Mouse (Mus musculus) midbrain, embryonic 14.5 days (tissue): Measurements from ENCODE around the gene Snx18. TPM values are rescaled to one million over a fixed set of nuclear protein-coding genes. Genes with fewer than 3 reads are reported as not detected.

Source experiments
- ATAC-seq: fragments of 200-750 bp; cut with Nextera tagmentation; 2 replicates; pipeline ENCODE4 v1.8.0; 2017; ENCODE audit warnings: moderate number of reproducible peaks, moderate library complexity; ENCODE audit not compliant: low FRiP score, low TSS enrichment
- DNase-seq: peaks from one replicate; pipeline ENCODE4 v3.0.0-alpha.2; 2015
- H3K27ac ChIP-seq: fragments of 300-500 bp; sonication (generic); replicated peaks from 2 replicates; pipeline ENCODE4 v1.5.1; 2014; ENCODE audit warnings: mild to moderate bottlenecking, low read depth, low read length, moderate library complexity
- H3K27me3 ChIP-seq: fragments of 300-500 bp; sonication (generic); 2 replicates; pipeline ENCODE4 v1.6.1; 2014; ENCODE audit warnings: low read length, control low read depth, mixed read lengths; ENCODE audit not compliant: control insufficient read depth, insufficient read depth
- H3K36me3 ChIP-seq: fragments of 300-500 bp; sonication (generic); 2 replicates; pipeline ENCODE4 v1.6.1; 2014; ENCODE audit warnings: low read length, control low read depth; ENCODE audit not compliant: control insufficient read depth, insufficient read depth
- H3K4me1 ChIP-seq: fragments of 300-500 bp; sonication (generic); 2 replicates; pipeline ENCODE4 v1.6.1; 2014; ENCODE audit warnings: mild to moderate bottlenecking, antibody characterized with exemption, low read length, control low read depth; ENCODE audit not compliant: control insufficient read depth, insufficient read depth
- H3K4me2 ChIP-seq: fragments of 300-500 bp; sonication (generic); 2 replicates; pipeline ENCODE4 v1.6.1; 2014; ENCODE audit warnings: mild to moderate bottlenecking, low read length, moderate library complexity
- H3K4me3 ChIP-seq: fragments of 300-500 bp; sonication (generic); replicated peaks from 2 replicates; pipeline ENCODE4 v1.5.1; 2014; ENCODE audit warnings: low read depth, low read length
- H3K9ac ChIP-seq: fragments of 300-500 bp; sonication (generic); replicated peaks from 2 replicates; pipeline ENCODE4 v1.6.1; 2014; ENCODE audit warnings: mild to moderate bottlenecking, low read length, moderate library complexity
- H3K9me3 ChIP-seq: fragments of 300-500 bp; sonication (generic); 2 replicates; pipeline ENCODE4 v1.6.1; 2016; ENCODE audit warnings: low read length, control low read depth, mixed read lengths; ENCODE audit not compliant: control insufficient read depth
- WGBS: fragments of 180-500 bp; shearing (Covaris S2); extraction: QIAGEN DNeasy Blood & Tissue Kit; methylation state at CpG from one replicate; pipeline ENCODE4 v1.1.7; 2014; 5-methylcytosine and 5-hydroxymethylcytosine counted together
- polyA plus RNA-seq: library from polyadenylated mRNA; unstranded; fragments of >200 nt; fragmentation: Nextera tagmentation; extraction: Ambion mirVana; gene quantifications from 2 replicates; pipeline ENCODE4 v1.2.1, GENCODE M21; 2014

Gene Snx18
- polyA plus RNA-seq, 1 experiment from 2014 or later, result 13.2 TPM

DNA sequence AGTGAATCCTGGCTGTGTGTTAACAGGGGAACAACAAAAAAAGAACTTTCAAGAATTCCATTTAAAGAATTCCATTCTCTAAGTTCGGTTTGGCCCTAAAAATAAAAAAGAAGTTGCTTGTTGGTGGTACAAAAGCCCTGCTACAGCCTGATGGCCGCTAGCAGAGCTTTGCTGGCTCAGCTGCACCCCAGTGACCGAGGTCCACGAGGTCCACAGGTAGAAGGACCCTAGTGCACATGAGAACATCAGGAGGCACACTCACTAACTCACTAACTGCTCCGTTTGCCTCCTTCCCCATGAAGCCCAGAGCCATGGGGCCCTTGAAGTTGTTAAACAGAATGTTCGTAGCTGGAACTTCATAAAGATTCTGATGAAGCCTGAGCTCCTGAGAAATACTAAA, 14.0 kb downstream of the Snx18 start:
- Histone ChIP-seq H3K9ac (no peak overlapping the region), H3K4me1 (no peaks in the 10 kb centered on the region), H3K27ac (no peak overlapping the region), H3K4me3 (no peak overlapping the region), H3K36me3 (no peaks in the 10 kb centered on the region), H3K27me3 (no peaks in the 10 kb centered on the region), H3K4me2 (no peak overlapping the region), H3K9me3 (no peaks in the 10 kb centered on the region)
- WGBS, result 75% methylated on average over 6 of the region's 6 CpGs
- DNase-seq (no peak), ATAC-seq (no peak)

DNA sequence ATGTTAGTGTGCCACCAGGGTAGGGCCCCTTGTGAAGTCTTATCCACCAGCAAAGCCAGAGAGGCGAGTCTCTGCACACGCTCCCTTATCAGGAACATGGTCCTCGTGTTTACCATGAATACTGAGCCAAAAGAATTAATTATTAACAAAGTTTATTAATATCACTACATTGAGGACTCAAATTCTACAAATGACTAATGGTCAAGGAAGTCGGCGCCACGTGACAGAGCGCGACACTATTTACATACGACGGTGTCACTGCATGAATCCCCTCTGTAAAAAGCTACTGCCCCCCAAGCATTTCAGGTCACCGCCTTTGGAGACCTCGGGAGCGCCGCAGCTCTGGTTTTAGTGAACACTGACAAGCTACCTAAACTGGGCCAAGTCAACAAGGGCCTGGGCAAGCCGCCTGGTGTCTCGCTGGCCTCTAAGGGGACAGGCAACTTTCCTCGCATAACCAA, 15.5 kb downstream of the Snx18 start:
- H3K36me3 ChIP-seq, result no peaks in the 10 kb centered on the region
- DNase-seq (no peak), ATAC-seq (no peak)
- H3K9ac ChIP-seq, result no peak overlapping the region
- no peaks in the 10 kb centered on the region for H3K4me1 ChIP-seq
- 88% methylated on average over 17 of the region's 17 CpGs for WGBS
- no peaks in the 10 kb centered on the region for H3K27me3 ChIP-seq
- H3K4me3 ChIP-seq, result no peak overlapping the region
- H3K4me2 ChIP-seq, result no peak overlapping the region
- no peak overlapping the region for H3K27ac ChIP-seq
- H3K9me3 ChIP-seq, result no peaks in the 10 kb centered on the region

DNA sequence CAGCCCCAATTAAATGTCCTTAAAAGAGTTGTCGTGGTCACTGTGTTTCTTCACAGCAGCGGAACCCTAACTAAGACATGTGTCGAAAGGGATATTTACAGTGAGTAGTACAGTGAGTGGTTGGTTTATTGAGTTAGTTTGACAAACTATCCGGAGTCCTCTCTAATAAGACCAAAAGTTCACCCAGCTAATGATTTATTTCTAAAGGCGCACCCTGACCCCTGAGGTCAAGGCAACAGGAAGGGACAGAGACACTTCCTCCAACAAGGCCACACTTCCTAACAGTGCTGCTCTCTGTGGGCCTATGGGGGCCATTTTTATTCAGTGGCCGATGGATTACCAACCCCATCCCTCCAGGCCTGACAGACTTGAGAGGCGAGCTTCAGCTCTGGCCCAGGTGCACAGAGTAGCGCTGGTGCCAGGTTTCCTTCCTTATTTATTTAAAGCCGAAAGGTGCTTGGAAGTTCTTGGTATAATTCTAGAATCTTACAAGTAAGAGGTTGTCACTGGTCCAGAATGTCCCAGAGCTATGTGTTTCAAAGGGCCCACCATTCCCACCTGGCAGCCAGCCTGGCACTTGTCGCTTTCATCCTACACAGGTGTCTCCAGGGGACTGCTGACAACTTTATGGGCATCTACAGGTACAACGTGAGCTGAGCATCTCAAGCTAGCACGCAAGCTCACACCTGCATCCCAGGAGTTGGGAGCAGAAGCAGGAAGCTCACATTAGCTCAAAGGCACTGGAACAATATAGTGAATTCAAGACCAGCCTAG, 16.3 kb downstream of the Snx18 start:
- no peaks in the 10 kb centered on the region for H3K9me3 ChIP-seq
- H3K4me3 ChIP-seq, result no peak overlapping the region
- H3K27ac ChIP-seq, result no peak overlapping the region
- ATAC-seq, result no peak
- H3K4me2 ChIP-seq, result no peak overlapping the region
- no peaks in the 10 kb centered on the region for H3K27me3 ChIP-seq
- 95% methylated on average over 12 of the region's 12 CpGs for WGBS
- no peak for DNase-seq
- H3K4me1 ChIP-seq, result no peaks in the 10 kb centered on the region
- H3K36me3 ChIP-seq, result no peaks in the 10 kb centered on the region
- no peak overlapping the region for H3K9ac ChIP-seq

DNA sequence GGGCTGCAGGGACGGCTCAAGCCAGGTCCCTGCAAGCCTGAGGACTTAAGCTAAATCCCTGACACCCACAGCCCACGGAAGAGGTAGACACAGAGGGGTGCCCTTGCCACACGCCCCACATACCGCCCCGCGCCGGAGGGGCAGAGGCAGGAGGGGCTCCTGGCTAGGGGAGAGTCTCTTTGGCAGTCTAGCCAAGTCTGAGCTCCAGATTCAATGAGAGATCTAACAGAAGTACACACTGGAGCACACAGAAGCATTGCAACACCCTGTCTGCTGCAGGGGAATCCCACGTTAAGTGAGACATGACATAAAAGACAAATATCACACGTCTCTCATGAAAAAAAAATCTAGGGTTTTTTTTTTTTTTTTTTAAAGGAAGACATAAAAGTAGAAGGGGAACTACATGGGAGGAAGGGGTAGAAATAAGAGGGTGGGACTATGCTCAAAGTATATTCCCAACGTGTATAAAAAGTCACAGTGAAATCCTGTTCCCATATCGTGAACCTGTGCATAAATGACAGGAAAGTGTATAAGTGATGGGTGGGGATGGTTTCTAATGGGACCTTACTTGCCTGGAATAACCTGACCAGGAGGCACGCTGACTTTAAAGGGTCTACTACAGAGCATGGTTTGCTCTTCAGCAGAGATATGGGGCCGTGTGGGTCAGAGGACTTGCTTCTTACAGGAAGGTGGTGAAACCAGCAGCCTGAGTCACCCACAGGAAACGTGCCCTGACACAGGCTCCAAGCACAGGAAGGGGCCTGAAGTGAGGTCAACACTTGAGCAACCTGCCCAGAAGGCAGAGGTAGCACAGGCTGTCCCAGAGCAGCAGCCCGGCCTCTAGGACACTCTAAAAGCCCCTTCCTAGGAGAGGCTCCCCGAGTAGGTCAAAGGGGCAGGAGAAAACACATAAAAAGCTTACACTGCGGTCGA, 17.6 kb downstream of the Snx18 start:
- DNase-seq, result no peak
- H3K9ac ChIP-seq, result no peak overlapping the region
- H3K36me3 ChIP-seq, result no peaks in the 10 kb centered on the region
- H3K27ac ChIP-seq, result no peak overlapping the region
- no peaks in the 10 kb centered on the region for H3K27me3 ChIP-seq
- no peak for ATAC-seq
- no peak overlapping the region for H3K4me2 ChIP-seq
- no peak overlapping the region for H3K4me3 ChIP-seq
- WGBS, result 95% methylated on average over 18 of the region's 18 CpGs
- H3K9me3 ChIP-seq, result no peaks in the 10 kb centered on the region
- no peaks in the 10 kb centered on the region for H3K4me1 ChIP-seq

DNA sequence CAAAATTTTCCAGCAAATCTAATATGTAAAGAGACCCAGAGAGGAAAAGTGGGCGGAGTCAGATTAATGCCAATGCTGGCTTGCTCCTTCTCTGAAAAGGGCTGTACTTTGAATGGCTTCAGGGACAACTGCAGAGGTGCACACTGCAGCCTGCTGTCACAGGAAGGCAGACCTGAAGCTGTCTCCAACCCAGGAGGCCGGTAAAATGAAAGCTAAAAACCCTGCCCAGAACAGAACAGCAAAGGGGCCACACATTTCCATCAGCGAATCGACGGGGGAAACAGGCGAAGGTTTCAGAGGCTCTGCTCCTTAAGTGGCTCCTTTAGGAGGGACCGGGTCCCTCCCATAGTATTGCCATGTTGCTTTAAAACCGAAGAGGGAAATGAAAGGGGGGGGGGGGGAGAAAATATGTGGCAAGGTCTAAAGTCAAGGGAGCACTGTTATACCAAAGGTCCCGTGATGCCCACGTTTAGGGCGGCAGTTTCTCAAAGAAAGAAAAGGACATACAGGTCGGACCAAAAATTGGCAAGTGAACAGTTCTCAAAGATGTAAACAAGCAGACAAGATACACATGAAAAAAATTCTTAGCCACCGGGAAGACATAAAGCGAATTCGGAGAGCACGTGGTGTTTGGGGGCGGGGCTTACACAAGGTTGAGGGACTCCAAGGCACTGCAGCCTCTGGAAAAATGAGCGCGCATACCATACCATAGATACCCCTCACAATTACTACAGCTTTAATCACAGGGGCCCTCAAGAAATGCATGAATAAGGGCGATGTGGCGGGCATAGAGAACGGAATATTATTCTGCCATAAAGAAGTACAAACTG, 18.4 kb downstream of the Snx18 start:
- H3K9ac ChIP-seq, result no peak overlapping the region
- no peaks in the 10 kb centered on the region for H3K9me3 ChIP-seq
- no peak overlapping the region for H3K27ac ChIP-seq
- ATAC-seq, result no peak
- no peaks in the 10 kb centered on the region for H3K36me3 ChIP-seq
- DNase-seq, result no peak
- no peak overlapping the region for H3K4me3 ChIP-seq
- H3K4me1 ChIP-seq, result no peaks in the 10 kb centered on the region
- 91% methylated on average over 22 of the region's 22 CpGs for WGBS
- no peaks in the 10 kb centered on the region for H3K27me3 ChIP-seq
- H3K4me2 ChIP-seq, result no peak overlapping the region

DNA sequence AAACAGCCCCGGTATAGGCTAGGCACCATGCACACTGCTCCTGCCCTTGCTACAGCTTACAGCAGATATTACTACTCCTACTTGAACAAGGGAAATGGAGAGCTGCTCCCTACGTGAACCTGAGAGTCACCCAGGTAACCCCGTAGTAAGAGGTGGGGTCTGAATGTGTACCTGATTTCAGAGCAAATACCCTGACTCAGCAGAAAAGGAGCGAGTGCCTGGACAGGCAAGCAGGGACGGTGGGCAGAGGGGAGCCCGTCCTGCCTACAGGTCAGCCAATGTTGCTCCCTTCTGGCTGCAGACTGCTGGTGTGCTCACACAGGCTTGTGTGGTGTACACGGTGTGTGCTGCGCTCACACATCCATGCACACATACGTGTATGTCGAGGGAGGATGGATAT, 20.7 kb downstream of the Snx18 start:
- Histone ChIP-seq H3K27ac (no peak overlapping the region), H3K36me3 (peaks cover 4% of the 10 kb centered on the region), H3K4me1 (no peaks in the 10 kb centered on the region), H3K4me3 (no peak overlapping the region), H3K9me3 (no peaks in the 10 kb centered on the region), H3K9ac (no peak overlapping the region), H3K4me2 (no peak overlapping the region), H3K27me3 (no peaks in the 10 kb centered on the region)
- ATAC-seq, result no peak; the same call in 1 of the 2 replicates
- WGBS, result 92% methylated on average over 10 of the region's 10 CpGs
- DNase-seq, result no peak

DNA sequence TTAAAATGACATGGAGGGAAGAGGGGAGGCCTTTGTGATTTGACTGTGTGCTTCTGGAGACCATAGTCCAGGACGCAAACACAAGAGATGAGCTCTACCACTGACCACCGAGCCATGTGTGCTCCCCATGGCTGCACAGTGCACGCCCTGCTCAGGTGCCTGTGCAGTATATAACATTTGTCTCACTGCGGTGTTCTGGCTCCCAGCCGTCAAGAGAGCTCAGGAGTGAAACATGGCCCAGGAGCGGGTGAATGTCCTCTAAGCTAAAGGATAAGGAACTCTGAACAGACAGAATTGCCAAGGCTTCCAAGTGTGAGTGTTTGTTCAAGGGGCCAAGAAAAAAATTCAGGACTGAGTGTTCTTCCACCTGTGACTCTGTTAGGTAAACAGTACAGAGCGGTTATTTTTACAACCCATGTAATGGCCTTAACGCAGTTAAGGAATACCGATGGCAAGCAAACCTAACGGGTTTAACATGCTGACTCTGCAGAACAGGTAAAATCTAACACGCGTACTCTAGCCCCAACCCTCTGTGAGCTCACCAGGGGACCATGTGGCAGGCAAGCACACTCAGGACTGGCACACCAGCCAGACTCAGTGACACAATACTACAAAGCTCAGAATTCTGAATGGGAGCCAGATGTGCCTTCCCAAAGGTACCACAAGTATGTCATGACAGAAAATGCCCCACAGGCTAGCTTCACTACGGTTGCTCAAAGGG, 21.4 kb downstream of the Snx18 start:
- Histone ChIP-seq H3K9me3 (no peaks in the 10 kb centered on the region), H3K9ac (no peak overlapping the region), H3K4me1 (no peaks in the 10 kb centered on the region), H3K36me3 (peaks cover 4% of the 10 kb centered on the region), H3K4me2 (no peak overlapping the region), H3K27ac (no peak overlapping the region), H3K27me3 (no peaks in the 10 kb centered on the region), H3K4me3 (no peak overlapping the region)
- 84% methylated on average over 13 of the region's 13 CpGs for WGBS
- ATAC-seq (no peak), DNase-seq (no peak)

DNA sequence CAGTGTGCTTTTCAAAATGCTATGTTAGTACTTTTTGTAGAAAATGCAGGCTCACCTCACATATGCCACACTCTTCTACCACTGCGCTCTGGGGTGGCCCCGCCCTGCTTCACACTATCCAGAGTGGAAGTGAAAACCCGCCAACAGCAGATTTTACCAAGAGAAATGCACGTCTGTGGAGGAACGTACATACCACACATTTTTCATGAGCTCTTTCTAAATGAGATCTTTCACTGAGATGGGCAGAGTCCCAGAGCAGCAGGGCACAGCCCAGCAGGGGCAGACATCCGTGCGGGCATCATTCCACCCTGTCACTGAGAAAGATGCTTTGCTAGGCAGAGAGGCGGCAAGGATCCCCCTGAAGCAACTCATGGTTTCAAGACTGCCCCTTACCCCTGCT, 22.4 kb downstream of the Snx18 start:
- DNase-seq, result no peak

More for the DNA sequence above, 22.4 kb downstream of the Snx18 start:
- 76% methylated on average over 8 of the region's 8 CpGs for WGBS
- Histone ChIP-seq H3K36me3 (peaks cover 7% of the 10 kb centered on the region), H3K27ac (no peak overlapping the region), H3K9ac (no peak overlapping the region), H3K27me3 (no peaks in the 10 kb centered on the region), H3K4me1 (no peaks in the 10 kb centered on the region), H3K4me2 (no peak overlapping the region), H3K9me3 (no peaks in the 10 kb centered on the region), H3K4me3 (no peak overlapping the region)
- ATAC-seq, result no peak
